In genomic region chr14:20765642-20766258, GRCm38 (mm10) we compare ENCODE assay signal across 8 mouse cellular contexts. TPM values are rescaled to one million over a fixed set of nuclear protein-coding genes. Genes with fewer than 3 reads are reported as not detected.
DNase-seq lines count a peak whose midpoint lies in the region; ATAC-seq lines count a peak whose summit lies in the region.

No protein-coding gene starts in this region.

- intact Hi-C loops in left cerebral cortex, postnatal 14 days (cut with DNase I): loop anchor here (2.0 kb wide), 1 partner anchor 107 kb away; no protein-coding TSS in a partner anchor

- H3K4me2 ChIP-seq in intestine, embryonic 14.5 days (ENCODE audit: low read length): no peak overlapping the region

- H3K36me3 ChIP-seq in intestine, embryonic 14.5 days (ENCODE audit: control insufficient read depth, insufficient read depth, low read length): peaks cover 73% of the 10 kb centered on the region

- peak; percentile 75 for ATAC-seq in intestine, embryonic 14.5 days (replicated peaks; ENCODE audit: low FRiP score, low TSS enrichment, low read depth)
- ATAC-seq in megakaryocyte-erythroid progenitor cell, adult 5-6 weeks (replicated peaks; ENCODE audit: low FRiP score, low TSS enrichment, poor library complexity, severe bottlenecking): peak; percentile 87

- H3K27ac ChIP-seq in intestine, embryonic 14.5 days (ENCODE audit: low read depth): peak overlapping the region; percentile 34; the same call in 1 of the 2 replicates

- H3K9ac ChIP-seq in intestine, embryonic 14.5 days (ENCODE audit: low read length): no peak overlapping the region

- no peaks in the 10 kb centered on the region for H3K9me3 ChIP-seq in intestine, embryonic 14.5 days (ENCODE audit: control insufficient read depth, low read length)

- peak; percentile 80 for DNase-seq in adipocyte (ENCODE audit: low spot score)
- DNase-seq in embryo, embryonic 10 days (ENCODE audit: low spot score): peak; percentile 92
- DNase-seq in gastrocnemius, postnatal 25 days: peak; percentile 83
- DNase-seq in intestine, embryonic 14.5 days (ENCODE audit: low spot score): peak; percentile 97
- DNase-seq in left cerebral cortex, postnatal 14 days (ENCODE audit: low spot score in 2 of 2): peak; percentile 91
- peak; percentile 92 for DNase-seq in right cerebral cortex, postnatal 14 days
- DNase-seq in urinary bladder, postnatal 36 days (ENCODE audit: low spot score in 2 of 2): peak; percentile 81 to 89

- no peaks in the 10 kb centered on the region for H3K27me3 ChIP-seq in intestine, embryonic 14.5 days (replicated peaks; ENCODE audit: control insufficient read depth, insufficient read depth, low read length)

- H3K4me1 ChIP-seq in intestine, embryonic 14.5 days (replicated peaks; ENCODE audit: control insufficient read depth, insufficient read depth, low read length): no peaks in the 10 kb centered on the region

- H3K4me3 ChIP-seq in intestine, embryonic 14.5 days (ENCODE audit: low read depth, low read length): no peak overlapping the region

- 27% methylated on average over 12 of the region's 12 CpGs for WGBS in intestine, embryonic 14.5 days

RNA-seq across cellular contexts. Expression of gene Camk2g, which starts 28.1 kb away (rescaled TPM):
- 100 to 1,000 TPM; 149 to 190 TPM for total RNA-seq in gastrocnemius, postnatal 25 days (2021)
- polyA plus RNA-seq in intestine, embryonic 14.5 days (2014; fragmentation: Nextera tagmentation; extraction: Ambion mirVana): 47.6 and 53.3 TPM in 2 replicates
- total RNA-seq in left cerebral cortex, postnatal 14 days (2021): 100 to 1,000 TPM; 305 to 316 TPM
- 7.1 and 30.8 TPM in 2 replicates for total RNA-seq in megakaryocyte-erythroid progenitor cell, adult 5-6 weeks (2014; fragmentation: Nextera tagmentation)
- total RNA-seq in megakaryocyte-erythroid progenitor cell, adult 5-6 weeks (2017): 33.0 and 34.8 TPM in 2 replicates

RNA-seq across cellular contexts. Expression of gene Ndst2, which starts 31.4 kb away (rescaled TPM):
- total RNA-seq in gastrocnemius, postnatal 25 days (2021): 1 to 10 TPM; 6.0 to 6.6 TPM
- 29.2 and 29.6 TPM in 2 replicates for polyA plus RNA-seq in intestine, embryonic 14.5 days (2014; fragmentation: Nextera tagmentation; extraction: Ambion mirVana)
- total RNA-seq in left cerebral cortex, postnatal 14 days (2021): 10 to 100 TPM; 14.5 to 17.5 TPM
- 81.5 and 88.9 TPM in 2 replicates for total RNA-seq in megakaryocyte-erythroid progenitor cell, adult 5-6 weeks (2014; fragmentation: Nextera tagmentation)
- total RNA-seq in megakaryocyte-erythroid progenitor cell, adult 5-6 weeks (2017): 15.1 and 19.4 TPM in 2 replicates

RNA-seq across cellular contexts. Expression of gene Zswim8, which starts 58.4 kb away (rescaled TPM):
- total RNA-seq in gastrocnemius, postnatal 25 days (2021): 10 to 100 TPM; 33.0 to 33.6 TPM
- 30.3 and 35.9 TPM in 2 replicates for polyA plus RNA-seq in intestine, embryonic 14.5 days (2014; fragmentation: Nextera tagmentation; extraction: Ambion mirVana)
- 100 to 1,000 TPM; 136 to 142 TPM for total RNA-seq in left cerebral cortex, postnatal 14 days (2021)
- 34.3 and 35.6 TPM in 2 replicates for total RNA-seq in megakaryocyte-erythroid progenitor cell, adult 5-6 weeks (2014; fragmentation: Nextera tagmentation)
- total RNA-seq in megakaryocyte-erythroid progenitor cell, adult 5-6 weeks (2017): 16.5 and 22.0 TPM in 2 replicates

Comparison
In these comparisons a context has a peak if more than half of its experiments do, and no peak if none do; other contexts are left out.
1. RNA of gene Camk2g, which starts 28.1 kb away (total RNA-seq): 305 to 316 TPM in left cerebral cortex, postnatal 14 days and 149 to 190 TPM in gastrocnemius, postnatal 25 days; 7.1 to 34.8 TPM in megakaryocyte-erythroid progenitor cell, adult 5-6 weeks; every median in the first group is over 4 times any median in the second.
2. Peak in every context shown above with its lines, with median percentiles within 50 percentile points of each other: DNase-seq.